Mouse (Mus musculus) T-helper 17 cell (primary cell): ENCODE data around the gene Olfr1496.

Experiments used
- in situ Hi-C, 2 experiments: fragments of 300-600 bp; cut with MboI, MseI; formaldehyde crosslinking; loops; 1 replicate in 1 of 2; 2 replicates in 1 of 2; pipeline ENCODE4 v1.15.1; 2025; ENCODE audit warnings: high pct_unique_total_duplicates in 2 of 2

Gene Olfr1496

DNA sequence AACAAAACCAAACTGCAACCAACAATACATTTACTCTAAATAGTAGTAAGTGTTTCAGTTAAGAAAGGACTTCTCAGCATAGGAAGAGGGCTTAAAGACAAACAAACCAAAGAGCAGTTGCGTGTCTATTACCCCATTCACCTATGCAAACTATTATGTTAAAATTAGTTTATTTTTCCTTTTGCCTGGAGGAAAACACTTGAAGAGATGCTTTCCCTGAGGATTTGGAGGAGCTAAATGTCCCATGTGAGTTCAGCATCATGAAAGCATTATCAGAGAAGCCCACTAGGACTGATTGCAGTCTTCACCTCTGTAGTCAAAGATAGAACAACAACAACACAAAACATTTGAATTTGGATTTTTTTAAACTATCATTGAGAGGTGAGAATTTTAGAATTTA is at the start of gene Olfr1496:
TSS of gene Olfr1496 (plus strand) at position 301 of the 400 bp plus-strand sequence.
- in situ Hi-C loops = no loop called here

DNA sequence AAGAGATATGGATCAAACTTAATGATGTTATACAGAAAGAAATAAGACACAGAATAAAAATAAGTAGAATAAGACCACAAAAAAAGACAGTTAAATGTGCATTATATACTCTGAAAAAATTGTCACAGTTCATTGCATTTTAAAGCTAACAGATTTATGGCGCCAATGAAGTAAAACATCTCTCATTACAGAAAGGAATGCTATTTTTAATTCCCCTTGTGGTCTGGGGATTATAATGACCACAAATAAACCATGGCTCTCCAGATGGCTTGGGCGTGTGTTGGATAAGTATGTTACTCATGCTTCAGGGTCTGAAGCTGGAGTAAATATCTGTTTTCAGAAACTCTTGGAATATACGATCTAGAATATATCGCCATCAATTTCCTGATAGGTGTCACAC is 38.2 kb upstream of the Olfr1496 start, which contains the start of gene Olfr1494:
TSS of gene Olfr1494 (plus strand) at position 301 of the 400 bp plus-strand sequence.
- in situ Hi-C loops = no loop called here

- in situ Hi-C loops = no loop called here
Observed at GRCm38 (mm10) chr19:13749366-13749765, 28.3 kb upstream of the Olfr1496 start.

DNA sequence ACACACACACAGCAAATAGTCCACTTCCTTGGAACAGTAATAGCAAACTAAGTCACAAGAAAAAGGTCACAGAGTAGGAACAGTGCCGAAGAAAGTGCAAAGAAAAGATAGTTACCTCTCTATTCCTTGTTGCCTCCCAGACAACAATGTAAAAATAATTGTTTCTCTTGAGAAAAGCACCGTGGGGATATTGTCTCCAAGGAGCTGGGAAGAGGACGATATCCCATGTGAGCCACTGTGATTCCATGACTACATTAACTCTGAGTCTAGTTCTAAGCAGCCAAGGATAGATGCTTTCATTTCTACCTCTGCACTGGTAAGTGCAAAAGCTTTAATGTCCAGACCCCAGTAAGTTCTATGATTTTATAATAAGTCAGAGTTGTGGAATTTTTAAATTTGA is 13.4 kb upstream of the Olfr1496 start, which contains the start of gene Olfr1495:
TSS of gene Olfr1495 (plus strand) at position 301 of the 400 bp plus-strand sequence.
- in situ Hi-C loops = no loop called here

- in situ Hi-C loops = no loop called here
Observed at GRCm38 (mm10) chr19:13768565-13769276, 9.0 kb upstream of the Olfr1496 start.

DNA sequence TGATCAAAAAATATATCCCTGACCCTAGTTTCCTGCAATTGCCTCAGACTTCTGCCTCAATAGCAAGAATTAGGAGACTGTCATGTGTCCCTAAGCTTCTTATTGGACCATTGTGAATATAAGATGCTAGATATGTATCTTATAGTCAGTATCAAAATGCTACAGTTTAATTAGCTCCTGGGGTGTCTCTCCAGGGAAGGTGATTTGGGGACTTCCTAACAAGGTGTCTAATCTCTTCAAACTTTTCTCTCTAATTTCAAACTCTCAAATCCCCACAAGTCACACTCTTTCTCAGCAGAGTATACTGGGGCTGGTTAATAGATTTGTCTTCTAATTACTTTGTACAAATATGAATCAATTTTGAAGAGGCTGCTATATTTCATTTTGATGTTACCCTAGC is 20.4 kb downstream of the Olfr1496 start, which contains the start of gene Olfr1497:
TSS of gene Olfr1497 (minus strand) at position 101 of the 400 bp plus-strand sequence.
- in situ Hi-C loops = no loop called here

DNA sequence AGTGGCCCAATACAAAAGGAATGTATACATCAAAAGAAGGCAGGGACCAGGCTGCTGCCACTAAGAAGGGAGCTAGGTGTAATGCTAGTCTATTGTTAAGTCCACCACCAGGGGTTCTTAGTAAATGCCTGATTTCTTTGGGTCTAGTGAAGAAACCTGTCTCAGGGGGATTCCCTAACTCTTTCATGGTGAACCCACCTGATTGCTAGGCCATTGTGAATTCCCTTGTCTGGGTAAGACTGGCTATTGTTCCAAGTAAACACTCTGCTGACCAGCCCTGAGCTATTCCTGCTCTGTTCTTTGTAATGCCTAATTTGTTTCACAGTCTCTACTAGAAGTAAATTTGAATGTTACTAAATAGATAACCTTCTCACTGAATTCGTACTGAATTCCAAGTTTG is 27.8 kb downstream of the Olfr1496 start:
- in situ Hi-C loops = loop anchor here (25.0 kb wide), 2 partner anchors 1093 to 1293 kb away; partner anchors contain the start of gene Dtx4 (in 1 of the 2)

DNA sequence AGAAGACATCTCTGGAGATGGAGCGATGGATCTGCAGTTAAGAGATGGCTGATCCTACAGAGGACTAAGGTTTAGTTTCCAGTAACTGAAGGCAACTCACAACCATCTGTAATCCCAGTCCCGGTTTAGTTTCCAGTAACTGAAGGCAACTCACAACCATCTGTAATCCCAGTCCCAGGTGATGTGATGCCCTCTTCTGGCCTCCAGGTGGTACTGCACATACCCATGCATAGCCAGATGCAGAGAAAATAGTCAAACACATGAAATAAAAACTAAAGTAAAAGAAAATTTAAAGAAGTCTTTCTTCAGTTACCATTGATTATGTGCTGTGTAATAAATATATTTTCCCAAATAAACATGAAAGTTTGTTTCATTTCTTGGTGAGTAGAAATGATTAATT is 35.1 kb downstream of the Olfr1496 start:
- in situ Hi-C loops = loop anchor here (25.0 kb wide), 2 partner anchors 1101 to 1301 kb away; partner anchors contain the start of gene Dtx4 (in 1 of the 2)

- in situ Hi-C loops = loop anchor here (25.0 kb wide), 2 partner anchors 1107 to 1307 kb away; partner anchors contain the start of gene Dtx4 (in 1 of the 2)
Observed at GRCm38 (mm10) chr19:13818827-13819226, 41.1 kb downstream of the Olfr1496 start.

GRCm38 (mm10) chr19:13819347-13819746 is 41.7 kb downstream of the Olfr1496 start, which contains the start of gene Olfr1499:
Olfr1499 (minus strand) TSS chr19:13819447.
- in situ Hi-C loops = loop anchor here (25.0 kb wide), 2 partner anchors 1107 to 1307 kb away; partner anchors contain the start of gene Dtx4 (in 1 of the 2)

DNA sequence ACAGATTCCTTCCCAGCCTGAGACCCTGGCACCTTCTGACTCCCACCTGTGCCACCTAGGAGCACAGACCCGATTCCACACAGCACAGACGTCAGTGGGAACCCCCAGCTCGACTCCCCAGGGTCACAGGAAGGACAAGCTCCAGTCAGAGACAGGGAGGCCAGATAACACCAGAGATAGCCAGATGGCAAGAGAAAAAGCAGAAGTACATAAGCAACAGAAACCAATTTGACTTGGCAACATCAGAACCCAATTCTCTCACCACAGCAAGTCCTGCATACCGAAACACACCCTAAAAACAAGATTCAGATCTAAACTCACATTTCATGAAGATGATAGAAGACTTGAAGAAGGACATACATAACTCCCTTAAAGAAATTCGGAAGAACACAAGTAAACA is 43.2 kb downstream of the Olfr1496 start:
- in situ Hi-C loops = loop anchor here (25.0 kb wide), 2 partner anchors 1109 to 1309 kb away; partner anchors contain the start of gene Dtx4 (in 1 of the 2)

DNA sequence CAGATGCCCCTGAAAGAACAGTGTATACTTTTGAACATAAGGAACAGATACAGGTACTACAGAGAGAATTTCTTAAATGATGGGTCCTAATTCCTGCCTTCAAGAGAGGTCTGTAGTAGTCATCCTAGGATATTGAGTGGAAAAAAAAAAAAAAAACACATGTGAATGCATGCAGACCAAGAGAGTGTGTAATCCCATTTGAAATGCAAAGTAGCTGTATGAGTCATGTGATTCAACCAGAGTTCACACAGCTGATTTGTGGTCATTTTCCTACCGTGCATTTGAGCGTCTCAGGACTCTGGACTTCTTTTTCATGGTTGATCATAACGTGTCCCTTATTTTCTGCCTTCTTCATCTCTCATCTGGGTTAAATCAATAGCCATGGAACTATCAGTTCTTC is 50.8 kb downstream of the Olfr1496 start:
- in situ Hi-C loops = no loop called here

DNA sequence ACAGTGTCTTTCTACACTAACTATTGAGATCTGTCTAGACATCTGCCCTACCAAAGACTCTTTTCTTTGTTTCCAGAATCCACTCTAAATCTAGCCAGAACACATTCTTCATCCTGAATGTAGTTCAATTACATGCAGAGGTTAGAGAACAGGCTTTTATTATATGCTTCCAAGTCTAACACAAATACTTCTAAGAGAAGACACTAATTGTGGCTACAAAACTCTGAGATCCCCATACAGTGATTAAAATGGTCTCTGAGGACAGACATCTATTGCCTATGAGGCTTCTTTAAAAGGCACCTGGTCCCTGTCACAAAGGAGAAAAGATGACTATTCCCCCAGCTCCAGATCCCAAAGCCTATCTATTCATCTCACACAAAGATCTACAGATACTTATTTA is 52.7 kb downstream of the Olfr1496 start, which contains the start of gene Olfr1500:
TSS of gene Olfr1500 (minus strand) at position 101 of the 400 bp plus-strand sequence.
- in situ Hi-C loops = no loop called here
